Mouse (Mus musculus) lung, embryonic 15.5 days (tissue): ENCODE measurements at regions not wholly inside any gene's neighbourhood (a gene's known extent, or its start where the extent isn't known, plus 50 kb on each side); places are given as distances from the start of the nearest gene placed in this dataset.
A peak's percentile ranks its signal among the peaks of the same experiment; 100 is the strongest.

Experiments
- ATAC-seq: fragments of 200-750 bp; cut with Nextera tagmentation; 2 replicates; pipeline ENCODE4 v1.8.0; 2017; ENCODE audit warnings: moderate number of reproducible peaks, borderline replicate concordance; ENCODE audit not compliant: low FRiP score, low TSS enrichment; ENCODE audit errors: extremely low read depth
- H3K27ac ChIP-seq: fragments of 300-500 bp; sonication (generic); 2 replicates; pipeline ENCODE4 v1.5.1; 2015; ENCODE audit warnings: moderate library complexity, mild to moderate bottlenecking, inconsistent platforms
- H3K27me3 ChIP-seq: fragments of 300-500 bp; sonication (generic); 2 replicates; pipeline ENCODE4 v1.6.1; 2015; ENCODE audit warnings: inconsistent platforms
- H3K36me3 ChIP-seq: fragments of 300-500 bp; sonication (generic); 2 replicates; pipeline ENCODE4 v1.6.1; 2015; ENCODE audit warnings: inconsistent platforms
- H3K4me1 ChIP-seq: fragments of 300-500 bp; sonication (generic); 2 replicates; pipeline ENCODE4 v1.6.1; 2015; ENCODE audit warnings: inconsistent platforms
- H3K4me2 ChIP-seq: fragments of 300-500 bp; sonication (generic); 2 replicates; pipeline ENCODE4 v1.6.1; 2015; ENCODE audit warnings: inconsistent platforms, mild to moderate bottlenecking, moderate library complexity
- H3K4me3 ChIP-seq: fragments of 300-500 bp; sonication (generic); 2 replicates; pipeline ENCODE4 v1.5.1; 2015; ENCODE audit warnings: mild to moderate bottlenecking, inconsistent platforms
- H3K9ac ChIP-seq: fragments of 300-500 bp; sonication (generic); 2 replicates; pipeline ENCODE4 v1.6.1; 2015; ENCODE audit warnings: inconsistent platforms
- H3K9me3 ChIP-seq: fragments of 300-500 bp; sonication (generic); 2 replicates; pipeline ENCODE4 v1.6.1; 2016; ENCODE audit warnings: inconsistent platforms
- WGBS: fragments of 180-500 bp; shearing (Covaris S2); methylation state at CpG from one replicate; pipeline ENCODE4 v1.1.7; 2015; 5-methylcytosine and 5-hydroxymethylcytosine counted together

DNA sequence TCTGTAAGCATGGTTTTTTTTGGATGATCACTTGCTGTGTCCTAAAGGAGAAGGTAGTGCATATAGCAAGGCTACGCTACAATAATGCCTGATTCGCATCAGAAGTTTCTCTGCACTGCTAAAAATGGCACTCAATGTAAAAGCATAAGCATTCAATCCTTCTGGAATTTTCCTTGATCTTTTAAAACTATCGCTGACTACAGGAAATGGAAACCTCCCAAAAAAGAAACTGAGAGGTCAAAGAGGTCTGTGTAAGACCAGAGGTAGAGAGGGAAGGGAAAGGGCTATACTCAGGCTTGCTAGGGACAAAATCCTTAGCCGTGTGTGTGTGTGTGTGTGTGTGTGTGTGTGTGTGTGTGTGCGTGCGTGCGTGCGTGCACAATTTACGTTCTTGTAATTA lies 1359.8 kb upstream of the A1bg start:
- H3K27me3 ChIP-seq = no peaks in the 10 kb centered on the region
- H3K9me3 ChIP-seq = no peaks in the 10 kb centered on the region
- no peak for ATAC-seq
- 45% methylated on average over 9 of the region's 9 CpGs for WGBS
- H3K27ac ChIP-seq = peak overlapping the region; percentile 42; the same call in 1 of the 2 replicates
- H3K4me3 ChIP-seq = no peak overlapping the region
- no peak overlapping the region for H3K4me2 ChIP-seq
- H3K9ac ChIP-seq = no peak overlapping the region
- H3K4me1 ChIP-seq = peaks cover 31% of the 10 kb centered on the region
- no peaks in the 10 kb centered on the region for H3K36me3 ChIP-seq

DNA sequence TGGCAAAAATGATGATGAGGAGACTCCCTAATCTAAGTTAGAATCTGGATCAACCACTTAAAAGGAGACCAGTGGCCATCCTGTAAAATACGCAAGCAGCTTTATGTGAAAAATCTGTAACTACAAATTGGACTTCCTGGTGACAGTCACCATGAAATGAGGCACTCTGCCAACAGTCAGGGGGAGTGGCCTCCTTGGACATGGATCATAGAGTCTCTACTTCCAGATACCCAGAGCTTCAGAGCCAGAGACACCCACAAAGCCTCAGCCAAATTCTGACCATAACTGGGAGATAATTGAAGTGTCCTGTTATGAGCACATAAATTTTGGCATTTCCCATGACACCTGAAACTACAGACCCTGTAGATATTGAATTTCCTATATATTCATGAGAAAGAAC lies 1359.3 kb upstream of the A1bg start:
- Histone ChIP-seq H3K9ac (no peak overlapping the region), H3K27me3 (no peaks in the 10 kb centered on the region), H3K4me1 (peaks cover 26% of the 10 kb centered on the region), H3K4me3 (no peak overlapping the region), H3K9me3 (no peaks in the 10 kb centered on the region), H3K4me2 (no peak overlapping the region), H3K27ac (0 out of 2 replicates have a peak overlapping the region, but pooled peaks have one; percentile 42), H3K36me3 (no peaks in the 10 kb centered on the region)
- 39% methylated on average over 1 of the region's 1 CpGs for WGBS
- no peak for ATAC-seq

DNA sequence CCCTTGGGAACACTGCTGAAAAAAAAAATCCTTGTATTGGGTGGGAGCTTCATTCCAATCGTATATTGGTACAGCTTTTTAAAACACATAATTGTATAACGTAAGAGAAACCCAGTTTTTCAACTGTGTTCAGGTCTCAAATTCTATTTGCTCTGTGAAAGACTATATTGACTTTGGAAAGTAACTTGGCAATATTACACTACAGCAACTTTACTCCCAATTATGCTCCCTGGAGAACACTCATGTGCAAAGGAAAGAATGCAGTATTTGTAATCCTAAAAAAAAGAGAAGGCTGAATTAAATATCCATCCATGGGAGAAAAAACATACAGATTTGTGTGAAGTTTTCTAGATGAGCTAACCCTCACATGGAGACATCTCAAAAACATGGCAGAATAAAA lies 1356.7 kb upstream of the A1bg start:
- no peak for ATAC-seq
- H3K4me3 ChIP-seq = no peak overlapping the region
- no peaks in the 10 kb centered on the region for H3K9me3 ChIP-seq
- no peak overlapping the region for H3K9ac ChIP-seq
- no peaks in the 10 kb centered on the region for H3K36me3 ChIP-seq
- H3K4me2 ChIP-seq = no peak overlapping the region
- 48% methylated on average over 2 of the region's 2 CpGs for WGBS
- peaks cover 25% of the 10 kb centered on the region for H3K4me1 ChIP-seq
- no peaks in the 10 kb centered on the region for H3K27me3 ChIP-seq
- peak overlapping the region; percentile 61 for H3K27ac ChIP-seq

DNA sequence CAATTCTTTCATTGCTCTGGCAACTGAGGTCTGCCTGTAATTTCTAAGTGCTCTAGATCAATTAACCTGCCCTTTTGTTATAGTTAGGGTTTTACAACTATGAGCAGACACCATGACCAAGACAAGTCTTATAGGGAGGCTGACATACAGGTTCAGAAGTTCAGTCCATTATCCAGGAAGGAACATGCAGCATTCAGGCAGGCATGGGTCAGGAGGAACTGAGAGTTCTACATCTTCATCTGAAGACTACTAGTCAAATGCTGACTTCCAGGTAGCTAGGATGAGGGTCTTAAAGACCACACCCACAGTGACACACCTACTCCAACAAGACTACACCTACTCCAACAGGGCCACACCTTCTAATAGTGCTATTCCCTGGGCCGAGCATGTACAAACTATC lies 1352.0 kb upstream of the A1bg start:
- ATAC-seq = no peak
- WGBS = 92% methylated on average over 1 of the region's 1 CpGs
- no peaks in the 10 kb centered on the region for H3K27me3 ChIP-seq
- no peaks in the 10 kb centered on the region for H3K36me3 ChIP-seq
- H3K9me3 ChIP-seq = no peaks in the 10 kb centered on the region
- H3K4me2 ChIP-seq = no peak overlapping the region
- H3K27ac ChIP-seq = no peak overlapping the region
- H3K9ac ChIP-seq = no peak overlapping the region
- H3K4me1 ChIP-seq = peaks cover 3% of the 10 kb centered on the region; the same call in 1 of the 2 replicates
- H3K4me3 ChIP-seq = no peak overlapping the region

DNA sequence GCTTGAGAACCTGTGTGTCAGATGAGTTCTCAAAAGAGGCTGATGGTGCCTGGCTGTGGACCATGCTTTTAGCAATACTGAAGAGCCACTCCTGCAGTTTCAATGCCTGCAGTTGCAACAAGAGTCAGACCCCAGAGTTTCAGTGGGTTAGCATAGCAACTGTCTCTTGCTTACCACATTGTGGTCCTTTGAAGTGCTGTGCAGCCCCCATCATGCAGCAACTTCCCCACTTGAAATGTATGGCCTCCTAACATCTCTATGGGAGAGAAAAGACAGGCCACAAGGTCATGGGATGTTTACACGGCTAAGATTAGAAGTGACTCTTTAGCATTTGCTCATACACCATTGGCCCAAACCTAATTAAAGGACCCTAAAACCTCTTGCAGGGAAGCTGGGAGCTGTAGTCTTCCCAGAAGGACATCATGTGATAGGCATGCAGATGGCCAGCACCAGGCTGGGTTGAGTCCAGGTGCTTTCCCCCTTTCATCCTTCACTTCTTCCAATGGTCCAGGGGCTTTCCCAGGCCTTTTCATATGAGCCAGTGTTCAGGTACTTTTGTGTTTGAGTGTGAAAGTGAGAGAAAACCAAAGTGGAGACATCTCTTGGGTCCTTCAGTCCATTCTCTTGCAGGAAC lies 1351.2 kb upstream of the A1bg start:
- H3K4me3 ChIP-seq = no peak overlapping the region
- H3K27ac ChIP-seq = no peak overlapping the region
- no peak overlapping the region for H3K9ac ChIP-seq
- H3K9me3 ChIP-seq = no peaks in the 10 kb centered on the region
- no peak for ATAC-seq
- H3K4me2 ChIP-seq = no peak overlapping the region
- 71% methylated on average over 1 of the region's 1 CpGs for WGBS
- no peaks in the 10 kb centered on the region for H3K27me3 ChIP-seq
- H3K4me1 ChIP-seq = no peaks in the 10 kb centered on the region
- H3K36me3 ChIP-seq = no peaks in the 10 kb centered on the region

DNA sequence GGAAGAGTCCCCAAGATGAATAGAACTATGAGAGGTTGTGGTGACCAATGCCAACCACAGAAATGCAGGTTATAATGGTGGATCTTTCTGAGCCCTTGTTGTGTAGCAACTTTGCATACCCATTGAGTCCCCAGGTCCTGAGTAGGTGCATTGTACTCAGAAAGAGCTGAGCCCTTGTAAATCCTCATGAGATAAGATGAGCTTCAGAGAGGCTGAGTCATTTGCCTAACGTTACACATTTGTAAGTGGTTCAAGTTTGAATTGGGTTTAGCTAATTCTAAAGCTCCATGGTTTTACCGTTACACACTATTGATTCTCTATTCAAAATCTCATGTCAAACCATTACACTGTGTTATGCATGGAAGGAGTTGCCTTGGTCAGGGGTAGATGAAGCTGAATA lies 1349.9 kb upstream of the A1bg start:
- H3K27me3 ChIP-seq = no peaks in the 10 kb centered on the region
- no peaks in the 10 kb centered on the region for H3K9me3 ChIP-seq
- no peaks in the 10 kb centered on the region for H3K36me3 ChIP-seq
- no peak overlapping the region for H3K4me2 ChIP-seq
- H3K4me1 ChIP-seq = no peaks in the 10 kb centered on the region
- no peak overlapping the region for H3K4me3 ChIP-seq
- ATAC-seq = no peak
- H3K27ac ChIP-seq = no peak overlapping the region
- 89% methylated on average over 2 of the region's 2 CpGs for WGBS
- no peak overlapping the region for H3K9ac ChIP-seq

DNA sequence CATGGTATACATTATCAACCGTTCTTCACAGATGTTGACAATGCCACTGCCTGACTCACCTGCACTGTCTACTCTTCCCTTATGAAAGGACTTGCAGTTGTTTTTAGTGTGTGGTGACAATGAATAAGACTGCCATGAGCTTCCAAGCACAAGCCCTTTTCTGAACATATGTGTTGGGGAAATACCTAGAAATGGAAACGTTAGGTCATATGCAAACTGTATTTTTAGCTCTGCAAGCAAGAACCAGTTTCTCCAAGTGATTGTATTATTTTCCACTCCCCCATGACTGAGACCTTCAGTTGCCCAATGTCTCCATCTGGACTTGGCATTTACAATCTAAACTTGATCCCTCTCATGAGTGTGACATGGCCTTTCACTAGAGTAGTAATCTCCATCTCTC lies 1348.6 kb upstream of the A1bg start:
- 84% methylated on average over 2 of the region's 2 CpGs for WGBS
- H3K4me3 ChIP-seq = no peak overlapping the region
- H3K9ac ChIP-seq = no peak overlapping the region
- H3K9me3 ChIP-seq = no peaks in the 10 kb centered on the region
- no peaks in the 10 kb centered on the region for H3K36me3 ChIP-seq
- no peaks in the 10 kb centered on the region for H3K27me3 ChIP-seq
- H3K27ac ChIP-seq = no peak overlapping the region
- no peaks in the 10 kb centered on the region for H3K4me1 ChIP-seq
- no peak overlapping the region for H3K4me2 ChIP-seq
- no peak for ATAC-seq

DNA sequence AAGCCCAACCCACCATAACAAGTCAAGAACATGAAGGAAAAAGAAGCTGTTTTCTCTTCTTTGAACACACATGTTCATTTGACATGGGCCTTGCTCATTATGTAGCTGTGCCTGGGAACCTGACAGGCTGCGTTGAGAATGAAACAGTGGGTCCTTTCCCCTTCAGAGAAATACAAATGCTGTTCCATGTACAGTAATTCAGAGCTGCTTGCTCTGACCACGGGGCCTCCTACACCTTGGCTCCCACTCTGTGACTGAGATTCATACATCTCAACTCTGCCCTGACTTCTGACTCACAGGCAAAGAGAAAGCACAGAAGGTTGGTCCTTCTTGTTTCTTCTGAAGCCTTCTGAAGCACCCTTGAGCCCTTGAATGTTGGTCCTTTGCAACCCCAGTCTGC lies 1345.4 kb upstream of the A1bg start:
- 71% methylated on average over 2 of the region's 2 CpGs for WGBS
- no peaks in the 10 kb centered on the region for H3K36me3 ChIP-seq
- no peaks in the 10 kb centered on the region for H3K4me1 ChIP-seq
- ATAC-seq = no peak
- no peak overlapping the region for H3K4me3 ChIP-seq
- H3K27ac ChIP-seq = no peak overlapping the region
- H3K9ac ChIP-seq = no peak overlapping the region
- no peak overlapping the region for H3K4me2 ChIP-seq
- H3K27me3 ChIP-seq = no peaks in the 10 kb centered on the region
- no peaks in the 10 kb centered on the region for H3K9me3 ChIP-seq

DNA sequence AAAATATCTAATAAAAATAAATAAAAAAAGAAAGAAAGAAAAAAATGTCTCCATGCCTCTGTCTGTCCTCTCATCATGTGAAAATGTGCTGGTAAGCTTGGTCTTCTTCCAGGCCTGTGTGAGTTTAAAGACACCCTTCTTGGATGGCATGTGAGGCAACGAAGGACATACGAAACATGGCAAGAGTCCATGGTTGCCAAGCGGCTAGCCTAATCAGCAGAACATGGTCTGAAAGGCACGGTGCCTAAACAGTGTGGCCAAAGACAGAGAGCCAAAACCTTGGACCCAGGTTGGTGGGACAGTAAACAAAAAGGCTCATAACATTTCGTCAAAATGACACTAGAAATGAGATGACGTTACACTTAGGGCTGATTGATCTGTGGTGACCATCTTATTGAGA lies 1344.7 kb upstream of the A1bg start:
- Histone ChIP-seq H3K9me3 (no peaks in the 10 kb centered on the region), H3K4me3 (no peak overlapping the region), H3K27me3 (no peaks in the 10 kb centered on the region), H3K27ac (no peak overlapping the region), H3K4me1 (no peaks in the 10 kb centered on the region), H3K4me2 (no peak overlapping the region), H3K9ac (no peak overlapping the region), H3K36me3 (no peaks in the 10 kb centered on the region)
- no peak for ATAC-seq
- 84% methylated on average over 6 of the region's 6 CpGs for WGBS

DNA sequence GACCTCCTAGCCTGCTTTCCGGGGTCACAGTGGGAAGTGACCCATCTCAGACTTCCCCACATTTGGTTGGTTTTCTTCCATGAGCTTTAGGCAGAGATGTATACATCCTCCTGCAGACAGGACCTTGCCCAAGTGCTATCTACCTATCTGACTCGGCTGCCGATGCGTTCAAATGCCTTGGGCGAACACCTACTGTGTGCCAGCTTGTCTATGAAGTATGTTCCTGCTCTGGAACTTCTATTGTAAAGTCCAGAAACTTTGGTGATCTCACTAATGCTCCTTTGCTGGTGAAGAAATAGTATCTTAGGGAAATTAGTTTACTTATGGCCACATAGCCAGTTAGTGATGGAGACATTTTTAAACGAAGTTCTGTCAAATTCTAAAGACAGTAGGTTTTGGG lies 1343.2 kb upstream of the A1bg start:
- 86% methylated on average over 6 of the region's 6 CpGs for WGBS
- H3K27ac ChIP-seq = no peak overlapping the region
- no peak overlapping the region for H3K4me3 ChIP-seq
- H3K27me3 ChIP-seq = no peaks in the 10 kb centered on the region
- H3K36me3 ChIP-seq = no peaks in the 10 kb centered on the region
- no peak overlapping the region for H3K9ac ChIP-seq
- H3K4me2 ChIP-seq = no peak overlapping the region
- H3K4me1 ChIP-seq = no peaks in the 10 kb centered on the region
- ATAC-seq = no peak
- H3K9me3 ChIP-seq = no peaks in the 10 kb centered on the region

DNA sequence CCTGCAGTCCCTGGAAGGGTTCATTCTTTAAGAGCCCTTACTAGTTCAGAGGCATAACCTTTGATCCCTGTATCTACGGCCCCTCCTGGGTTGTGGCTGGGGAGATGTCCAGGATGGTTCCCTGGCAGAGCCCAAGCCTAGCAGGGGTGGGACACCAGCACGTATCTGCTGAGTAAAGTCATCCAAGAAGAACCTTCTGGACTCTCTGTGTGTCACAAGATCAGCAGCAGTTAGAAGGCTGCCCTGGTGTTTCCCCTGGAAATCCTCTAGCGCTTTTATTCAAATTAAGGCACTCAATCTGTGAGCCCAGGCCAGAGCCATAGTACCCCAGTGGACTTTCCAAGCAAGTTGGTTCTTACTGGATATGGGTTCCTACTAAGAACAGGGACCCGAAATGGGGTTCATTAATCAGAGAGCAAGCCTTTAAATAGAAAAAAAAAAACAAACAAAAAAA lies 1342.7 kb upstream of the A1bg start:
- H3K4me3 ChIP-seq = no peak overlapping the region
- WGBS = 77% methylated on average over 4 of the region's 4 CpGs
- no peak for ATAC-seq
- H3K9me3 ChIP-seq = no peaks in the 10 kb centered on the region
- no peaks in the 10 kb centered on the region for H3K27me3 ChIP-seq
- no peaks in the 10 kb centered on the region for H3K4me1 ChIP-seq
- H3K4me2 ChIP-seq = no peak overlapping the region
- no peaks in the 10 kb centered on the region for H3K36me3 ChIP-seq
- H3K9ac ChIP-seq = no peak overlapping the region
- H3K27ac ChIP-seq = no peak overlapping the region

DNA sequence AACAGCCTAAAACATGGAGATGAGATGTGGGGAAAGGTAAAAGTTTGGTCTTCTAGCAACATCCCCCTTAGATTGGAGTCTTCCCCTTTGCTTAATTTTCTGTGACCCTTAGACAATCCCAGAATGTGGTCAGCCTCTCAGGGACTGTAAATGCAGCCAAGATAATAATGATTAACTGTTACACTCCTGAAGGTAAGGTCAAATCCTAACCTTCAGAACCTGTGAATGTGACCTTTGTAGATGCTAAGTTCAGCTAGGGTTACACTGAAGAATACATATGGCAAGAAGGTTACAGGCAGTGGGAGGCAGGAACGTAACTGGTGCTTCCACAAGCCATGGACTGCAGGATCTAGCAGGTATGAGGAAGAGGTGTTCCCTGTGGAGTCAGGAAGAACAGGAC lies 1342.2 kb upstream of the A1bg start:
- WGBS = 72% methylated on average over 1 of the region's 1 CpGs
- no peak for ATAC-seq

DNA sequence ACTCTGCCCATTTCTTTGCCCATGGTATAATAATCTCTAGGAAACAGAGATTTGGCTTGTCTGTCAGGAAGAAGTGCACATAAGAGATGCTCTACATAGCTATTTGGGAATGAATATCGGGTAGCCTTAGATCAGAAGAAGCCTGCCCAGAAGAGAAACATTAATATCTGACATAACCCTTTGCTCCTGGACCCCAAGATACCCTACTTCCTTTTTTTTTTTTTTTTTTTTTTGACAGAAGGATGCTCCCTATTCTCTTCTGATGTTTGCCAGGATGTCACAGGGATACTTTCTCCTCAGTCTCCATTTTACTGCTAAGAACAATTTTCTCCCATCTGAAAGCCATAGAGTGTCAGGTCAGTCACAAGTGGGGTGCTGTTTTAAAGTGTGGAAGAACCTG lies 1341.4 kb upstream of the A1bg start:
- Histone ChIP-seq H3K27me3 (no peaks in the 10 kb centered on the region), H3K27ac (no peak overlapping the region), H3K36me3 (no peaks in the 10 kb centered on the region), H3K4me1 (no peaks in the 10 kb centered on the region), H3K9me3 (no peaks in the 10 kb centered on the region), H3K4me3 (no peak overlapping the region), H3K4me2 (no peak overlapping the region), H3K9ac (no peak overlapping the region)
- 82% methylated on average over 1 of the region's 1 CpGs for WGBS
- no peak for ATAC-seq

More for the DNA sequence above, 1342.2 kb upstream of the A1bg start:
- H3K4me1 ChIP-seq = no peaks in the 10 kb centered on the region
- no peak overlapping the region for H3K4me2 ChIP-seq
- H3K9ac ChIP-seq = no peak overlapping the region
- H3K36me3 ChIP-seq = no peaks in the 10 kb centered on the region
- H3K27me3 ChIP-seq = no peaks in the 10 kb centered on the region
- no peaks in the 10 kb centered on the region for H3K9me3 ChIP-seq
- no peak overlapping the region for H3K27ac ChIP-seq
- no peak overlapping the region for H3K4me3 ChIP-seq
